Mouse (Mus musculus) bone marrow, adult 2 months (tissue): Measurements from ENCODE around the gene Pakap.

ENCODE experiments used
- CTCF ChIP-seq: fragments of 200-500 bp; IDR thresholded peaks from 2 replicates; pipeline ENCODE4 v1.5.1; 2011; ENCODE audit warnings: low read length, control low read depth; ENCODE audit not compliant: control insufficient read depth, insufficient read depth
- POLR2A ChIP-seq: fragments of 200-500 bp; IDR thresholded peaks from 2 replicates; pipeline ENCODE4 v1.6.1; 2011; ENCODE audit warnings: low read depth, mild to moderate bottlenecking, control low read depth, low read length, borderline replicate concordance; ENCODE audit not compliant: control insufficient read depth

DNA sequence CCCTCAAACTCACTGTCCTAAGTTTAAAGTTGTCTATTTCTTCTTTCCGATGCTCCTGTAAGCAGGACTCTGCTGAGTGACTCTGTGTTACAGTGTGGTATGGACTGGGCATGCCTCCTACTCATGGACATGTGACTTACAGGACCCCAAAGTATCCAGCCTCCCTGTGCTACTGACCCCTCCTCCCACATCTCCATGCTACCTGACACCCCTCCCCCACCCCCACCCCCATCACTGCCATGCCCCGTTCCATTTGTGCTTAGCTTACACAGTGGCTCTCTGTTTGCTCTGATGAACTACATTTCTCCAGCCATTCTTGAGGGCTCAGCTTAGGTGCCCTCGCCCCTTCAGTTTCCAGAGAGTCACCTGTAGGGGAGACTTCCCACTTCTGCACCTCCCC is 118.8 kb downstream of the Pakap start:
- no peak for TF ChIP-seq CTCF
- TF ChIP-seq POLR2A, result no peak
